ENCODE assay signal across 14 mouse cellular contexts in the genomic region with DNA sequence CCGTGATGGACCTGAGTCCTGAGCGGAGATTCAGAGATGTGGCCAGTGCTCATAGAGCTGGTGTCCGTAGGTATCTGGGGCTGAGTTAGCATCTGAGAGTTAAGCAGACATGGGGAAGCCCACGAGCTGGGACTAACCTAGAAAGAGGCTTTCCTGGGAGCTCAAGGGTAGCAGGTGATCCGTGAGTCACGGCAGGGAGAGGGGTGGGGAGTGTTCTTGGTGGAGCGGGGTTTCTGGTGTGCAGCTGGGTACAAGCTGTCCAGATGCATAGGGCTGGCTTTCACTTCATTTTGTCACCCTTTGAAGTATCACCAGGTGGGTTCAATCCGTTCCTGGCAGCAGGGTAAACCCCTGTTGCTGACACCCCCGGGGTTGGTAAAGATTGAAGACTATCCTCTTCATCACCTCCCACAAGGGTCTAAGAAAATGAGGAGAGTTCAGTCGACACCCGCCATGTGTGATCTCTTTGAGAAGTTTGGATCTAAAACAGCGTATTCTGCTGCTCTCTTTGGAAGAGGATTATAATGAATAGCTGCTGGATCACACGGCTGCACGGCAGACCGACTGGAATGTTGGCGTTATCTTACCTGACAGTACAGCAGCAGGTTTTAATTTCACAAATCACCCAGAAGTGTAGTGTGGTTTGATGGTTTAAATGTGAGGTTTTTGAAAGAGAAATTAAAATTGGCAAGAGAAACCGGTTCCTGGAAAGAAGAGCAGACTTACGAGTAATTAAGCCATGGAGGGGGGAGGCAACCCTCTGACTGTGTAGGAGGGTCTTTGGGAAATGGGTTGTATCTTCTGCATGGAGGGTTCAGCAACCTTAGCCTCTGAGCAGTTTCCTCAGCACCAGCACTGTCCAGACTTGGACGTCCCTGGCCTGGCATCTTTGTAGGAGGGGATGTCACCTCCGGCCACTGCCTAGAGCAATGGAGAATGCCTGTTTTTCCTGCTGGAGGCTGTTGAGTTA.
DNase-seq lines count a peak whose midpoint lies in the region; ATAC-seq and TF ChIP-seq lines count a peak whose summit lies in the region.
"Had no signal": no experiment of that assay in that cellular context is flagged by ENCODE, and none has a peak within 500 bp of the region (broad histone marks: within the 10 kb centered on the region; RNA-seq: fewer than 3 reads in every experiment).

No protein-coding gene starts in this region.

- ATAC-seq in lung, embryonic 15.5 days (ENCODE audit: borderline replicate concordance, extremely low read depth, low FRiP score, low TSS enrichment), result no peak

- no peak for TF ChIP-seq CTCF in embryonic fibroblast, embryonic 13.5 days (IDR thresholded peaks at IDR 0.05; ENCODE audit: borderline replicate concordance, insufficient read depth, low read length)
- TF ChIP-seq CTCF in cerebellum, adult 2 months (IDR thresholded peaks at IDR 0.05; ENCODE audit: borderline replicate concordance, insufficient read depth, low read depth, low read length), result no peak

- H3K4me1 ChIP-seq in lung, embryonic 15.5 days, result peaks cover 14% of the 10 kb centered on the region; the same call in 1 of the 2 replicates
- peaks cover 3% of the 10 kb centered on the region for H3K4me1 ChIP-seq in embryonic fibroblast, embryonic 13.5 days (ENCODE audit: control insufficient read depth, insufficient read depth, low read length)
- no peaks in the 10 kb centered on the region for H3K4me1 ChIP-seq in cerebellum, adult 2 months (ENCODE audit: control insufficient read depth, insufficient read depth, low read length)
- H3K4me1 ChIP-seq: neural tube, embryonic 12.5 days had no signal

- no peaks in the 10 kb centered on the region; the same call in 1 of the 2 replicates for H3K27me3 ChIP-seq in lung, embryonic 15.5 days
- no peaks in the 10 kb centered on the region for H3K27me3 ChIP-seq in cerebellum, adult 2 months (ENCODE audit: control insufficient read depth, insufficient read depth, low read length)
- H3K27me3 ChIP-seq: neural tube, embryonic 12.5 days had no signal

- TF ChIP-seq POLR2A in embryonic fibroblast, embryonic 13.5 days (IDR thresholded peaks at IDR 0.05; ENCODE audit: low read depth, low read length), result no peak
- TF ChIP-seq POLR2A in cerebellum, adult 2 months (IDR thresholded peaks at IDR 0.05; ENCODE audit: borderline replicate concordance, insufficient read depth, low read length), result no peak

- H3K36me3 ChIP-seq in lung, embryonic 15.5 days, result no peaks in the 10 kb centered on the region
- H3K36me3 ChIP-seq: neural tube, embryonic 12.5 days had no signal

- peak overlapping the region; percentile 14 for H3K4me2 ChIP-seq in lung, embryonic 15.5 days
- H3K4me2 ChIP-seq: neural tube, embryonic 12.5 days had no signal

- no peak overlapping the region for H3K9ac ChIP-seq in lung, embryonic 15.5 days
- H3K9ac ChIP-seq: liver, embryonic 14.5 days; neural tube, embryonic 12.5 days had no signal

- DNase-seq in heart, adult 11 months, result peak; percentile 92
- no peak for DNase-seq in heart, postnatal 4 days
- no peak for DNase-seq in lung, postnatal 25 days (ENCODE audit: low spot score)
- DNase-seq in thymus, postnatal 0 days (ENCODE audit: low spot score), result peak; percentile 48
- DNase-seq in cerebellum, adult 2 months, result no peak
- no peak for DNase-seq in right cerebral cortex, postnatal 36 days (ENCODE audit: low spot score in 2 of 2)
- DNase-seq: B cell, adult 2 months; cerebellum, postnatal 10 days; layer of hippocampus, adult 9-11 months; spleen, adult 18-20 months had no signal

- H3K4me3 ChIP-seq in lung, embryonic 15.5 days, result no peak overlapping the region
- no peak overlapping the region for H3K4me3 ChIP-seq in embryonic fibroblast, embryonic 13.5 days (ENCODE audit: insufficient read depth, low read length)
- H3K4me3 ChIP-seq in cerebellum, adult 2 months (replicated peaks; ENCODE audit: insufficient read depth, low read depth, low read length), result no peak overlapping the region
- H3K4me3 ChIP-seq: neural tube, embryonic 12.5 days had no signal

- no peak overlapping the region for H3K27ac ChIP-seq in lung, embryonic 15.5 days
- H3K27ac ChIP-seq in embryonic fibroblast, embryonic 13.5 days (ENCODE audit: insufficient read depth, low read length), result peak overlapping the region; percentile 8; the same call in 1 of the 2 replicates
- H3K27ac ChIP-seq in cerebellum, adult 2 months (ENCODE audit: insufficient read depth, low read length), result no peak overlapping the region
- H3K27ac ChIP-seq: liver, embryonic 14.5 days; neural tube, embryonic 12.5 days had no signal

- H3K9me3 ChIP-seq in lung, embryonic 15.5 days, result no peaks in the 10 kb centered on the region
- H3K9me3 ChIP-seq: neural tube, embryonic 12.5 days had no signal

- WGBS in lung, embryonic 15.5 days, result 44% methylated on average over 20 of the region's 20 CpGs
- WGBS in cerebellum, adult 2 months, result 50% methylated on average over 20 of the region's 20 CpGs

Comparison
In these comparisons a context has a peak if more than half of its experiments do, and no peak if none do; other contexts are left out.
1. DNase-seq: peak in heart, adult 11 months (single experiment) and thymus, postnatal 0 days (single experiment); none in heart, postnatal 4 days (single experiment), lung, postnatal 25 days (single experiment), cerebellum, adult 2 months (0 of 2) and right cerebral cortex, postnatal 36 days (0 of 2).